Mouse (Mus musculus) granulocyte monocyte progenitor cell, adult 5-6 weeks (primary cell): ENCODE data around the gene Chchd6. TPM values are rescaled to one million over a fixed set of nuclear protein-coding genes. Genes with fewer than 3 reads are reported as not detected.

Experiments
- ATAC-seq: replicated peaks from 2 replicates; pipeline ENCODE4 v1.8.0; 2016; ENCODE audit warnings: mild to moderate bottlenecking, moderate TSS enrichment, inconsistent platforms; ENCODE audit not compliant: poor library complexity, severe bottlenecking
- total RNA-seq, 2 experiments: library from RNA; stranded (forward) in 1 of 2; stranded (reverse) in 1 of 2; fragments of 200-712, 200-1000 nt in 1 of 2; fragments of >200 nt in 1 of 2; fragmentation: Nextera tagmentation in 1 of 2; gene quantifications; 2 replicates each; pipeline ENCODE4 v1.2.3; 2014 to 2017

Gene Chchd6
- total RNA-seq, 2 experiments from 2014 or later = 13.5 to 15.3 TPM

DNA sequence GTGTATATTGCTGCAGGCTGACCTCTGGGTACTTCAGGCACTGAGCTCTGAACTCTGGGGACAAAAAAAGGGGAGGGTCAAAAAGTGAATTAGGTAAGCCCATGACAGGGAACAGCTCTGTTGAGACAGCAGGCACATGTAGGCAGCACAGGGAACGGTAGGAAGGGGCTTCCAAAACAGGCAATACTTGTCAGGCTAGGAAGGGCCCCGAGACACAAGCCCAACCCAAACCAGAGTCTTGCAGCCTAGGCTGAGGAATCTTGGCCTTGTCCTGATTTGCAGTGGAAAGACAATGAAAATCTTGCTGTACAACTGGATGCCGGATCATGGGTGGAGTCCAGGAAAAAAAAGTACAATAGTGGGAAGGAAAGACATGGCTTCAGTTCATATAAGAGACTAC, 135.8 kb downstream of the Chchd6 start:
- ATAC-seq = no peak

DNA sequence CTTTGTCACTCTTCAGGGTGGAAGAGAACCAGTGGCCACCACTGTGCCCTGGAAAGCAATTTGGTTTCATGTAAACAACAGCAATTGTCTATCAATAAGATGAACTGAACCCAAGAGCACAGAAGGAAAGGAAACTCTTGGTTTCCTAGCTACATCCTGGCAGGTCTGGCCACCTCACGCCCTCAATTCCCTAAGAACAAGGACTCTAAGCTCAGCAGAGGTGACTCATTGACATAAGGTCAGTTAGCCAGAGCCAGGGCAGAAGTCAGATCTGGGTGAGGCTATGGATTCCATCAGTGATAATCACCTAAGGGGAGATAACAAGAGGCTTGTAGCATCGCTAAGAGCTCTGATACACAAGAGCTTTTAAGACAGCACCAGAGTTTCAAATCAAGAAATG, 137.9 kb downstream of the Chchd6 start:
- no peak for ATAC-seq

DNA sequence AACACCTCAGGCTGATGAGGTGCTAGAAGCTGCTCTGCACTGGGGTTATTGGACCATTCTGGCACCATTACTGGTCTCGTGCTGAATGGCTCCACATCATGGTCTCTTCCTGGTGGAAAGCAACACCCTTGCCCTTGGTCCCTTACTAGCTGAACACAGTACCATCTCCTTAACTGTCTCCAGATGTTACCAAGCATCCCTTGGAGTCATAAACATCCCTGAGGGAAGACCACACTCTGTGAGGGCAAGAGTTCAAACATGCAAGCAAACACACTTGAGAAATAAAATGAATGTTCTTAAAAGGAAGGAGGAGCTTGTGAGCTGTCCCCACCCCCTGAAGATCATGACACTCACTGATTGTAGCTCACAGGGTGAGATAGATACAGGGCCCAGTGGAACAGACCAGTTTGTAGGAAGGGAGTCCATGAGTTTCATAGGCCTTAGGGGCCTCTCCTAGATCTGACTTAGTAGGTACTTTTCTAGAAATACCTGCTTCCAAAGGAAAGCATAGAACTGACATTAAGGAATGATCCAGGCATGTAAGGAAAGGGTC, 139.0 kb downstream of the Chchd6 start:
- ATAC-seq = no peak

DNA sequence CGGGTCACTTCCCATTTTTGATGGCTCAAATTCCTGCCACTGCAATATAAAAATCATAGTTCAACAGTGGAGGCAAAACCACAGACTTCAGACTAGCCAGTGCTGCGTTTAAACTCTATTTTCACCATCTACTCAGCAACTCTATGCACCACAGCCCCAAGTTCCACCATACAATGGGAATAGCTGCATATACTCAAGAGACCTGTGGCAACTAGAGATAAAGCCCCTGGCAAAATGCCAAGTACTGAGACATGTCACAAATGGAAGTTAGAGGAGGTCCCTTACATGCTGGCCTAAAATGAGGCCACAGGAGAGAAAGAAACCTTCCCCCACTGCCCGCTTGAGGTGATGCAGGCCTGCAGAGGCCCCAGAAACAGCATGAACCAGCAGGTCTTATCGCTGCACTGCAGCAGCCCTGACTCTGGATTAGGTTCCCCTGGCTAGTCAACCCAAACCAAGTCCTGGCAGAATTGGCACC, 139.9 kb downstream of the Chchd6 start:
- peak; percentile 52 for ATAC-seq

DNA sequence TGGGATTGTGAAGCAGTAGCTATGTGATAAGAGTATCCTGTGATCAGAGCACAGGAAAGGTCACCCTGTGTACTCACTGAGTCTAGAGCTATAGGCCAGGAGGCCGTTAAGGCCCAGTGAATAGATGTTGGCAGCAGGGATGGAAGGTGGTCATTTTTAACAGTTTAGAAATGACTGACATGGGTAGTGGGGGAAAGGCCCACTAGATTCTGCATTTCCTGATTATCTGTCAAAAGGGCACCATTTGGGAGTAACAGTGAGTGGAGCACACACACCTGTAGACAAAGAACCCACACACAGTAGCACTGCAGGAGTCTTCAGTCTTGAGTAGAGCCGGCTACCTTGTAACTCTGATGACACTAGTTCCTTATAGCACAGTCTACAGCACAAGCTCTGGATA, 141.0 kb downstream of the Chchd6 start:
- no peak for ATAC-seq

DNA sequence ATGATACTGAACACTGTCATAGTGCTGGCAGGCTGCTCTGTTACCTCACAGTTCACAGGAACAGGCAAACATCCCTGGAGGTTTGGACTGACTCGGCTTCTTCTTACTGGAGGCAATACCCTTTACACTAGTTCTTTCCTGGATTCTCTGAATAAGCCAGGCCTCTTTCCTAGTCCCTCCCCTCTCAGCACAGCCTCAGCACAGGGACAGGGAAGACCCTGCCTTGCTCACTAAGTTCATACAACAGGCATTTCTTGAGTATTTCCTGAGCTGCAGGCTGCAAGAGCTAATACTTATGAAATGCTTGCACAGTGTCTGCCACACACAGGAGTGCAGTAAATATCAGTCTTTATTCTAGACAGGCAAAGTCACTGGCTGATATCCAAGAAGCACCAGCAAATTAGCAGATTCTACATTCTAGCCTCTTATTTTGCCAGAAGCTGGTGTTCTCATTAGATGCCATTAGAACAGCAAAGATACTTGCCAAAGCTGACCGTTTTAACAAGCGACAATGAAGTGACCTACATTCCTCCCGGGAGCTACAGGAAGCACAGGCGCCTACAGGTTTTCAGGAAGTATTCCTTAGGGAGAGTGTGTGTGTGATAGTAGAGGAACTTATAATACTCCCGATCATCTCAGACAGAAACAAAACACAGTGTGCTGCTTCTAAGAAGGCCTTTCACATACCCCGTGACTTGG, 142.3 kb downstream of the Chchd6 start:
- ATAC-seq = no peak

DNA sequence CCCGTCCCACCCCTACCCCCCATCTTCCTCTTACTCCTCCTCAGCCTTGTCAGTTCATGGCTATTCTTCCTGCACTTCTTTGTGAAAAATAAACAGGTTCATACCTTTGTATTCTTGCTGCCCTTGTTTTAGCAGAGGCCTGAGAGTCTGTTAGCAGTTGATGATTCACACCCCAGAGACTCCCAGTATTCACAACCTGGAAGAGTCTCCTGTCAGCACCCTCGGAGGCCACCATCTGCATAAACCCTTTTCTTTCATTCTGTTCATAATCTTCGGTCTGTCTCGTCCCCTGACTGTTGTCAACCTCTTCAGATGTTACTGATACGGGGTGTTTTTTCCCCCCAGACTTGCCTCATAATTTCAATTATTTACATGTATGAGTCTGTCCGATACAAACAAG, 143.1 kb downstream of the Chchd6 start:
- no peak for ATAC-seq

DNA sequence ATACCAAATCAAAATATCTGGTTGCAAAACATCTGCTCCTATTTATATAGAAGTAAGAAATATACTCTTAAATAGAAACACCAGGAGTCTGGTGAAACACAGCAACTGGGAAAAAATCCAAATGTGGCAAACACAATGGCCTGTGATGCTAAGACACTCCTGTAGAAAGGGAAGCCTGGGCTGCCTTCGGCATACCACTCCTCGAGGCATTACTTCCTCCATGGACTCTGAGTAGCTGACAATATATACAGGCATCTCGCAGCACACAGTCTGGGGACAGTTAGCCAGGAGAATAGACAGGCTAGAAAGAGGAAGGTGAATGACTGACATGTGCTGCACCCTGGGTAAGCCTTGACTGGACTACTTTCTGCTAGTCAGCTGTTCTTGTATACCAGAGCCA, 146.7 kb downstream of the Chchd6 start:
- peak; percentile 77 for ATAC-seq

DNA sequence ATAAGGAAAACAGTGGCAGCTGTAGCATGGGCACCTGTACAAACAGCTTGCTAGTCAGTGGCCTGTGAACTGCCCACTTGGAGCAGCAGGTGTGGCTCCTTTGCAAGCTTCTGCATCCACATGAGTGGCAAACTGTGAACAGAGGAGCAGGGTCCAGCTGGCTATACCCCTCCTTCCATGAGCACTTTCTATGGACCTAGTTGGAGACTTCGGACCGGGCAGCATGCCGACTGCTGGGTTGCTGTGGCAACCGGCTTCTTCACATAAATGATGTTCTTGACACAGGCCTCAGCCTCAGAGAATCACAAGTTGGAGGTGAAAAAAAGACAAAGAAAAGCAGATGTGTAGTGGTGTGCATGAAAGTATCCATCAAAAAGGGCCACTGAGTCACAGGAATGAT, 154.8 kb downstream of the Chchd6 start:
- ATAC-seq = no peak

DNA sequence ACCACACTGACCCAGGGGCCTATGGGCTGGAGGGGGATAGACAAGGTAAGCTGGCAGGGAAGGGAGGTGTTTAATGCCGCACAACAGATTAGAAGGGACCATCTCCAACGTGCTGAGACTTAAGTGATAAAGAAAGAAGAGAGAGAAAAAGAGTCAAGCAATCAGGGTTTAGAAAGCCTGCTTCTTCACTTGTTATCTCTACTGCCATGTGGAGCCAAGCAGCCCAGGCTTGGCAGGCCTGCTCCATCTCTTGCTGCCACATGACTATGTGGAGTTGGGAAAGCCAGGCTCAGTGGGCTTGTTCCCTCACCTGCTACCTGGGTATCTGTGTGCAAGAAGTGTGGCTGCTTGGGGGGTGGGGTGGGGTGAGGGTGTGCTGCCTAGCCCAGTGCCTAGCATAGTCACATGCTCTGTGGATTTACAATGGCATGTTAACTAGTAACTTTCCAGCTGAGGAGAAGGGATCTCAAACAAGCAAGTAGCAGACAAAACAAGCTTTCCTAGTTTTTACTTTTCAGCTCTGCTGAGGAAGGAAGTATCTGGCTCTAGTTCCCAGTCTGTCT, 163.5 kb downstream of the Chchd6 start:
- no peak for ATAC-seq

DNA sequence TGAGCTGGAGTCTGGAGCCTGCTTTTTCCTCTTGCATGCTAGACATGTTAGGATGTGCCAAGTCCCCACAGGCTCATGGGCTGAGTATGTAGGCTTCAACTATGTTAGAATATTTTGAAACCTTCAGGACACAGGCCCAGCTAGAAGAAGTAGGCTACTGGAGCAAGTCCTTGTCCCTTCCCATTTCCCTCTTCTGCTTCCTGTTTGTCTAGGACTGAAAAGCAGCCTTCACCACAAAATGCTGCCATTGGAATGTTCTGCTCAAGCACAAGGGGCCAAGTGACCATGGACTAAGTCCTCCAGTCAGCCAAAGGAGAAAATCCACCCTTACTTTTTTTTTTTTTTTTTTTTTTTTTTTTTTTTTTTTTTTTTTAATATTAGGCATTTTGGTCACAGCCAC, 164.7 kb downstream of the Chchd6 start:
- ATAC-seq = no peak

DNA sequence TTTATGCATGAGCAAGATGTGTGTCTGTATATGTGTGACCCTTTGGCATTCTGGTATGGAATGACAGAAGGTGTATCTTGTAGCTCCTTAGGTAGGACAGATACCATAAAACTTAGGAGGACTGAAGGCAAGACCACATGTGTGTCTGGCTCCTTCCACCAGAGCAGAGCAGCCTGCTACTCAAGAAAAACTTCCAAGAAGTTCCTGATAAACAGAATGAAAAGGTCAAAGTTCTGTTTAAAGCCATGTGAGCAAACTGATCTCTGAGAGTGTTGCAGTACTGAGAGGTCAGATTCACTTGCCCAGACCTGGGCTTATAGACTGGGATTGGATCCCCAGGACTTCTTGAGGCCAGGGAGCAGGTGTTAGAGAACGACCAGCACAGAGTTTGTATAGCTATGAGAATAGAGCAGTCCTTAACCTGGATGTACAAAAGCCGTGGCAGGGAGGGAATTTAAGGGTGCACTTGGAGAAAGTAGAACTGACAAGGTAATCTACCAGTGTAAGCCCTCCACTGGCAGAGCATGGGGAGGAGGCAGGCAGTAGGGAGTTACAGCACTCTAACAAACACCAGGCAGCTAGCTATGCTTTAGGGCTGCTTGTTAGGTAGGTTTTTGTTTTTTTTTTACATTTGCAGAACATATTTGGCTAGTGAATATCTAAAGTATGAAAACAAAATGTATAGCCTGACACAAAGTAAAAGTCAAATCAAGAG, 166.6 kb downstream of the Chchd6 start:
- no peak for ATAC-seq

DNA sequence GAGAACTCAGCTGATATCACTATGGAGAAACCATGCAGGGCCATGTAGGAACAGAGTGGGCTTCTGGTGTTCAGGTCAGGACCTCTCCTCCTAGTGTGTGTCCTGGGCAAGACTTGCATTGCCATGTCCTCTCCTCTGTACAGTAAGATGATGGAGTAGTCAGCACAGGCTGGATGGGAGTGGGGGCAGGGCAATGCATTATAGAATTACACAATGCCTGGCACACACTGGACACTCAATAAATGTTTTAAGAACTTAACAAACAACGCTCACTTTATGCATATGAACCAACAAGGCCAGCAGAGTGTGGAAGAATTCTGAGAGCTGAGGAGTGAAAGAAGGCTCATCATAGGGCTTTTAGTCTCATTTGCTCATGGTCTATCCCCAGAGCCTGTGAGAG, 171.0 kb downstream of the Chchd6 start:
- no peak for ATAC-seq

DNA sequence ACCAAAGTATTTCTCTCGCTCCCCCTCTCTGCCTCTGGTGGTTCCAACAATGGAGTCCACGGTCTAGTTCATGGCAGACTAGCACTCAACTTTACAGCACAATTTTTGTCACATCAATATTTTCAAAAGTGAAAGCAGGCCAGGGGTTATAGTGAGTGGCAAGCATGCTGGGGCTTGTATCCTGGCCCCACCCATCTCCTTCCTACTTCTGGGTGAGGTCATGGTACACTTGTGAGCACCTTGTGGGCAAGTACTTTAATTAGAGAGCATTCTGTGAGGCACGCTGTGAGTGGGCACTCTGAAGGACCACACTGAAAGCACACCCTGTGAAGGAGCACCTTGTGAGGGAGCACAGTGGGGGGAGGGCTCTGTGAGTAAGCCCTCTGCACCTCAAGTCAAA, 172.8 kb downstream of the Chchd6 start:
- ATAC-seq = 0 out of 2 replicates have a peak, but pooled peaks have one; percentile 12

DNA sequence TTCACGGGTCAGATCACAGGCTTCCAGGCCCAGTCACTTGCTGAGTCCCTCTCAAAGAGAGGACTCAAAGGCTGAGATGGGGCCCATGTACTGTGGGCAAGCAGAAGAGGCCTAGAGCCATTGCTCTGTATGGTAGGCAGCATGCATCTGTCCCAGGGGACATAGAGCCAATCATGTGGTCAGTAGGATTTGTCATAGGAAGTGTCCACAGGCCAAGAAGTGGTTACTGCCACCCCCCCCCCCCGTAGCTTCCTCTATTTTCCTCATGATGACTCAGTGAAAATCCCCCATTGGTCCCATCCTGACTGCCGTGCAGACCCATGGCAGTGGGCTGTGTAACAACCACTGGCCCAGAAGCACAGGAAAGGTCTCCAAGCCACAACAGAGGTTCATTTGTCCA, 173.5 kb downstream of the Chchd6 start:
- peak; percentile 76 for ATAC-seq

DNA sequence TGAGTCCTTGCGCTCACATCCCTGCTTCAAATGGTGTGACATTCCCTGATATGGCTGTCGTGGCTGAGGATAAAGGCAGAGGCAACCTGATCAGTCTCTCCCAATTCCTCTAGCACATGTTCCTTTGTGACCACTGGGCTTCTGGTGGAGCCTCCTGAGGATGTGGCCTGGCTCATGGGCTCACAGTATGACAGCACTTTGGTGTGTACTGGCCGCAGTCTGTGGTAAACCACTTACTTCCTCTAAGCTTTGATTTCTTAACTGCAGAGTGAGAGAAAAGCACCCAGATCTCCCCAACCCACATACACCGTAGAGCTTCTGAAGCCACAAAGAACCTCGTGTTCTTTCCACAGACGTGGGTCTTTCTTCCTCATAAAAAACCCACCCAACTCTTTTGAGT, 173.9 kb downstream of the Chchd6 start:
- ATAC-seq = peak; percentile 85

DNA sequence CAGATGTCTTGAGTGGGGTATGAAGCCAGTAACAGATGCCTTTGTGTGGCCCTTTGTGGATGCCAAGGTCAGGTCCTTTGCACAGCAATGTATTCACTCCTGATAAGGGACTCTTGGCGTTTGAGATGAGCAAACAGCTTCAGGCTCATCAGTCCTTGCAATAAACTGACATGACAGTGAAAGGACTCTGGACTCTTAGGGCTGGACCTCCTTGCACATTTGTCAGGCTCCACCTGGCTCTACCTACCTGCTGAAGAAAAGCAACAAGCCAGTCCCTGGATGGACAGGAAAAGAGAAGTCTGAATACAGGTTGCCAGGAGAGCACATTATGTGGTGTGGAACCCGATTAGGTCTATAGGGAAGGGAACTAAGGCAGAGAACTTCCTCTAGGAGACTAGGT, 174.7 kb downstream of the Chchd6 start:
- no peak for ATAC-seq

DNA sequence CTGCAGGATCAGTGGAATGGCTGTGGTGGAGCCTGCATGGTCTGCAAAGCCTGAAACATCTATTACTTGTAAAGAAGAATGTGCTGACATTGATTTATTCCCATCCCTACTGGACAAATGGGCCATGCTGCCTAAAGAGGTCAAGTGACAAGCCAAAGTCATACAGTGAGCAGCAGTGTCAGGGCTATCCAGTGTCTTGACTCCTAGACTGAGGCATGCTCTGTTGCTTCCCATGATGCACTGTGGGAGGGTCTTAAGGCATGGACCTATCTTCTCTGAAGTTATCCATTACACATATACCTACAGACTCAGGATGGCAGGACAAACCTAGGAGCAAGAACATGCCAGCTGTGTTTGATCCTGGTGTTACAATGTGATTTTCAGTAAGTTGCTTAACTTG, 175.3 kb downstream of the Chchd6 start:
- ATAC-seq = no peak

DNA sequence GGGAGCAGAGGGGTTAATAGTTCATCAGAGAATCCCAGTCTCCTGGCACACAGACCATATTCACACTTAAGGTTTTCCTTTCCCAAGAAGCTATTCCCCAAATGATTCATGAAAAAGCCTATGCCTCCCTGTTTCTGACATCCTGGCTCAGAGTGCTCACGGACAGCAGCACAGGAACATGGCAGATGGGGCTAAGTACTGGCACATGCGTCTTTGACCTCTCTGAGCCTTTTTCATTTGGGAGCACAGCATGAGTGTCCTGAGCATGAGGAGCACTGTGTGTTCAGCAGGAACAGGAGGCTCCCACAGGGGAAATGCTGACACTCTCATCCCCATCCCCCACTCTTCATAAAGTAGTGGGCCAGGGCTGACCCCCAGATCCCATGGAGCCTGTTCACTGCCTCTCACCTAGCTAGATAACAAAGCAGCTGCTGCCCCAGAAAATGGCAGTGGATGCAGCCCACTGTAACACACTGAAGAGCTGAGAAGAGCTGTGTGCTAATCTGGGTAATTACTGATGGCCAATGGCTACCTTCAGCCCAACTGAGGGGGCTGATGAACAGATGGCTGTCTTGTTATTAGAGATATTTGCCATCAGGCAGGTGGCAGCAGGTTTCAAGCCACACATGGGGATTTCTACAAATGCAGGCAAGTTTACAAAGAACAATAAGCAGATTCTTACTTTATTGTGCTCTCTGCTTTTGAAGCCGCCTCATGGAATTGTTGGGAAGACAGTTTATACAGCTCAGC, 176.2 kb downstream of the Chchd6 start:
- ATAC-seq = no peak

DNA sequence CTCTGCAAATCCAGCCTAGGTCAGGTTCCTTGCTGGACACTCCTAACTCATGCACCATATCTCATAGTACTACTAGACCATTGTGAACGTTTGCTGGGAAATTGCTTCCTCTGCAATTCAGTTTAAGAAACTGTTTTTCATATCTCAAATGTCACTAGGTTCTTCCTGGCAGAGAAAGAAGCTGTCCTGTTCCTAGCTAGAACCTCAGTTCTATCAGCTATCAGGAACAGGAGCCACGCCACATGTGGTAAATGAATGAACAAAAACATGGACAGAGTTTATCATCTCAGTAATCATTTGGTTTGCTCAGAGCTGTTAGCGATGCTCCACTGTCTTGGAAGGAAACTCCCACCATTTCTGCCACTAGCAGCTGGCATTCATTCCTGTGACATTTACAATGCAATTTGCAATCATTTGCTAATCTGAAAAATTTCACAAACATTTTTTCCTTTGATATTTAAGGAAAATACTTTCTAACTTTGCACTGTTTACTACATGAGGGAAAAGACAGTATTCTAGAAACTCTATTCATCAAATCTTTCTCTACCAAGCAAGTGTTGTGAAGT, 179.3 kb downstream of the Chchd6 start:
- no peak for ATAC-seq
